Mouse (Mus musculus): ENCODE measurements around the gene Ccdc6. TPM values are rescaled to one million over a fixed set of nuclear protein-coding genes. Genes with fewer than 3 reads are reported as not detected.

Gene Ccdc6
- total RNA-seq (2021) = 10 to 100 TPM; 58.8 to 65.0 TPM
- long read RNA-seq, experiment 1, partial matches to known transcripts = 0 of 9 reads
- long read RNA-seq, experiment 1, other reads (novel, unspliced or antisense) = 9 of 9 reads
- long read RNA-seq, experiment 2, full-length matches to known transcripts = 1 of 17 reads
- long read RNA-seq, experiment 2, partial matches to known transcripts = 13 of 17 reads
- long read RNA-seq, experiment 2, other reads (novel, unspliced or antisense) = 3 of 17 reads

DNA sequence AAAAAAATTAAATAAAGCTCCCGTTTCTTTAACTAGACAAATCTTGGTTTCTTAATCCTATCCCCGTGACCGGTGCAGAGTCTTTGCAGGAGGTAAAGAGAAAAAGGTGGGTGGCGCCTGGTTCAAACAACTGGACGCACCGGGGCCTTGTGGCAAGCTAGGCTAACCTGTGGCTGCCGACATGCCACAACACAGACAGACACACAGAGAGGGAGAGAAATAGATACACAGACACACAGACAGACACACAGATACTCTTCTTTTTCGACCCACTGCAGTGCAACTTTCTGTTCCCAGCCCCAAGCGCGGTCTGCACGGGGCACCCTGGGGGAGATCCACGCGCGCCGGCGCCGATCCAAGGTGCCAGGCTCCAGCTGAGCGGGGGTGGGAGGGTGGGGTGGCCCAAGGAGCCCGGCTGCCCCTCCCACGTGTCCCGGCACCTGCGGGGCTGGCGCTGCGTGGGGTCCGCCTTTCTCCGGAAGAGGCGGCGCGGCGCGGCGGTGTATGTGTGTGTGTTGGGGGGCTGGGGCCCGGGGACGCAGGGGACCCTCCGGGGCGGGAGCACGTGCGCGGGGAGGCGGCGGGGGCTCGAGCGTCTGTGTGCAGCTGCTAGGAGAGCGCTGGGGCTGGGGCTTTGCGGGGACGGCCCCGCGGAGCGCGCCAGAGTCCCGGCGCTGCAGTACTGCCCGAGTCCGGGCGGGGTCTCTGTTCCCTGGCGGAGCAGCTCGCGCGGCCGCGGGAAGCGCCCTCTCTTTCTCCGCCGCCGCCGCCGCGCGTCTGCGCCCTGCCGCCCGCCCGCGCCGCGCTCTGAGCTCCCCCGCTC lies at the start of gene Ccdc6:
Gene Ccdc6 (plus strand): TSS at position 756 of the 823 bp plus-strand sequence.
- peak; percentile 69 to 72 for DNase-seq (ENCODE audit: low spot score in 2 of 2)

DNA sequence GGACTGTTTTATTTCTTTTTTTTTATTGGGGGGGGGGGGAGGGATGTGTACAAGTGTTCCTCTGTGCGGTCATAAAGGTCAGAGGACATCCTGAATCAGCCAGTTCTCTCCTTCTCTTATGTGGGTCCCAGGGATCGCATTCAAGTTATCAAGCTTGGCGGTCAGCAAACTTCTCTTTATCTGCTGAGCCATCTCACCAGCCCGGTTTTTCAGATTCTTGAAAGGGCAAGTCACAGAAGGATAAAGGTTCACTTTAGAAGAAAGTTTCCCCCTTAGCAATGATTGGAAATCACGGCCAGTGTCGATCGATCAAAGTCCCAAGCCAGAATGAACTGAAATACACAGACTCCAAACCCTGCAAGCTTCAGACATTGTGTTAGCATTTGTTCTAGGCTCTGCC lies 47.1 kb upstream of the Ccdc6 start:
- no peak for DNase-seq (ENCODE audit: low spot score in 2 of 2)

DNA sequence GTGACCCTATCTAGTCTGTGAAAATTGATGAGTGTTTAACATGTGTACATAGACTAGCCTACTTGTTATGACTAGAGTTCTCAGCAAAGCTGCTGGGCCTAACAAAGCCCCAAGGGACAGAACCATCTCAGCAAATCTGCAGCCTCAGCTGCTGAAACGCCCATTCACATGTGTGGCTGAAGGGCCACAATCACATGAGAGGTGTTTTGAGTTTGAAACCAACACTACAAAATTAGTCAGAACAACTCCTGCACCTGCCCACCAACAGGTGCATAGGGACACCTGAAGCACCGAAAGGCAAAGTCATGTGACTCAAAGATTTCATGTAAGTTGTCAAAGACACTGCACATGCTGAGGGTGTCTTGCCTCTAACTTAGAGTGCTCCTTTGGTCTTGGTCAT lies 41.6 kb upstream of the Ccdc6 start:
- DNase-seq (ENCODE audit: low spot score in 2 of 2) = no peak

DNA sequence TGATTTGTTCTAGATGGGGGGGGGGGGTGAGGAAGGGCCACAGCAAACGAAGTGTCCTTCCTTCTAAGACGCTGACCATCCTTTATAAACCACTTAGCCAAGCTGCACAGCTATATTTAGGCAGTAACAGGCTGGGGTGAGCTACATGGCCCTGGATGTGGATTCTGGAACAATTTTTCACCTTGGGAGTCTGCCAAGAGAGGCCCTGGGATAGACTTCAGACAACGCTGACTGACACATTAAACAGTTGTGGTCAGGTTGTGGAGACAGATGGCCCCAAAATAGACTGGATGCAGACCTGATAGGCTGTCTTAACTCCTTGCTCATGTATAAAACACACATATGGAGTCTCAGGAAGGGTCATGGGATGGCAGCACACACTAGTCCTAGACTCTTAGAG lies 39.9 kb upstream of the Ccdc6 start:
- no peak for DNase-seq (ENCODE audit: low spot score in 2 of 2)

DNA sequence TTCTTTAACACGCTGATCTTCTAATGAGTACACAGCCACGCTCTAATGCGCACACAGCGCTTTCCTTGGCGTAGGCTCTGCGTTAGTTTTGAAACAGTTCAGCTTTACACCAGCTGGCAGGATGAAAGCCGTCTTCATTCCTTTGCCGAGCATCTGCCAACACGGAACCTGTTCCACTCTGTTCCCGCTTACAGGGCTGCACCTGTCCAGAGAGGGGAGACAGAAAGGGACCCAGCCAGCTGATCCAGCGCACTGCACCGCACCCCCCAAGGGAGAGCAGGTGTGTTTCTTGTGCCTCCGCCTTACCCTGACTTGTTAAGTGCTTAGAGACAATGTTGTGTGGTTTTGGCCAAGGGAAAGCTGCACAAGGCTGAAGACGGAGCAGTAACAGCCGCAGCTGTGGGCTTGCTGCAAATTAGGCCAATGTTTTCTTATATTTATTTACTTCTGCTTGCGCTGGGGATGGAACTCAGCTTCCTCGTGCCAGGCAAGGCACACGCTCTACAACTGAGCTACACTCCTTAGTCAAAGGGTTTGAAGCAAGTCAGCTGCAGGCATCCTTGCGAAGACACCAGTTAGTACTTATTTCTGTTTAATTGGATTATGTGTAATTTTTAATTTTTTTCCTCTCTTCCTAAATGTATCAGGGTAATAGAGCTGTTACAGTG lies 36.8 kb upstream of the Ccdc6 start:
- no peak for DNase-seq (ENCODE audit: low spot score in 2 of 2)

DNA sequence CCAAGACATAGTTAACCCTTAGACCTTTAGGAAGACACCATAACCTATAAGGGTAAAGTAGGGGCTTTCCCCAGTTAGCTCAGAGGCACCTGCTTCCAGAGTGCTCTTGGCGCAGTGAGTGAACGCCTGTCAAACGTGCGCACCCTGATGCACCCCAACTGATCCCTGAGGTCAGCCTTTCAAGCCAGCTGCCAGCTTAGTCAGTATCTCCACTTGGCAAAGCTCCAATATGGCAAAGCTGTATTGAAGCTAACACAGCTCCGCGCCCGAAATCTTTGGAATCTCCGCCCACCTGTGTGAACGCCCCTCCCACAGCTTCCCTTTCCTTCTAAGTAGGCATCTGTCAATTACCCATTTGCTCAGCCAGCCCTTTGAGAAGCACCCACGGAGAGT lies 36.2 kb upstream of the Ccdc6 start:
- DNase-seq (ENCODE audit: low spot score in 2 of 2) = no peak

DNA sequence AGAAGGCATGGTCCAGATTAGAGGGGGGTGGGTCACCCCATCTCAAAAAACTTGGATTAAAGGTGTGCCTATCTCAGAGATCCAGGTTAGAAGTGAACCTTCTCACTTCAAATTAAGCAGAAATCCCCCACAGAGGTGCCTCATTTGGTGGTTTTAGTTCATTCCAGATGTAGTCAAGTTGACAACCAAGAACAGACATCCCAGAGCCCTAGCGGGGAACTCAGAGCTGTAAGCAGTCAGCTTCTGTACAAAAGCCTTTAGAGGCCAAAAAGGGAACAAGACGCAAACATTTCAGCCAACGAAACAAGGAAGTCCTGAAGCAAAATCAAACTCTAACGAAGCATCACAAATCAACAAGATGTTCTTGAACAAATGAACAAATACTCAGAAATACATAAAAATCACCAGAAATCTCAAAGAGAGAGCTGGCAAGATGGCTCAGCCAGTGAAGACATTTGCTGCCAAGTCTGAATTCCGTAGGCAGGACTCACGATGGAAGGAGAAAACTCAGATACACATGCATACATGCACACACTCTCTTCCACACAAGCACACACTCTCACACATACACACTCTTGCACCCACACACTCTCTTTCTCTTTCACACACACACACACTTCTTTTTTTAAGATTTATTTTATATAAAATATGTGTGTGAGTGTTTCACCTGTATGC lies 32.9 kb upstream of the Ccdc6 start:
- DNase-seq (ENCODE audit: low spot score in 2 of 2) = no peak

DNA sequence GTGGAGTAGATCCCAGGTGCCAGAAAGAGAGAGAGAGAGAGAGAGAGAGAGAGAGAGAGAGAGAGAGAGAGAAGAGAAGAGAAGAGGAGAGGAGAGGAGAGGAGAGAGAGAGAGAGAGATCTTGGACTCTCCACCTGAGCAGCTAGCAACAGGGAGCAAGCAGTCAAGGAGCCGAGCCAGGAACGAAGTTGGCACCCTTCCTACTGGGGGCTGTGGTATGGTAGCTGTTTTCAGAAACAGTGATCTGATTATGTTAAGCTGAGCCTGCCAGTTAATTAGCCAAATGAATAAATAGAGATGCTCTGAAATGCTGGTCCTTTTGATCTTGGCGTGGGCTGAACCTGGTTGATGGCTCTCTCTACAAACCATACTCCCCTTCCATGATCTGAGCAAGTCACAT lies 31.7 kb upstream of the Ccdc6 start:
- DNase-seq (ENCODE audit: low spot score in 2 of 2) = no peak

DNA sequence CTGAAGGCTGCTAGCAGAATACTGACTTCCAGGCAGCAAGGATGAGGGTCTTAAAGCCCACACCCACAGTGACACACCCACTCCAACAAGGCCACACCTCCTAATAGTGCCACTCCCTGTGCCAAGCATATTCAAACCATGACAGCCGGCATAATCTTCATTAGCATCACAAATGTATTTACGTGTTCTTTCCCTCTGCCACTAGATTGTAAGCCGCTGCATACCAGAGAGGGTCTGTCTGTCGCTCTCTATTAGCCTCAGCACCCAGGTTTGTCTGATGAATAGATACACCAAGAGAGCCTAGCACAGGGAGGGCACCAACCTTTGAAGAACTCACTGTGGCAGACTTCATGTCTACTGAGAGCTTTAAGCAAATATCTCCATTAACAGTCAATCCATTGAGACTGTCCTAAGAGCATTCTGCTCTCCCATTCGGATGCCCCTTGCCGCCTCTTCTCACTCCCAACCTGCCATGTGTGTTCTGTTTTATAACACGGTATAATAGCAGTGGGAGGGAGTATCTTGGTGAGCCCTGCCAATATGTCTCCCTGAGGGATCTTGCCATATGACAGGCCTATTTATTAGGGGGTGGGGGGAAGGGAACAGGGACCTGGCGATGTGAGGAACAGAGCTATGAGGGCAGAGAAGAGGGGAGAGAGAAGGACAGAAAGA lies 30.3 kb upstream of the Ccdc6 start:
- no peak for DNase-seq (ENCODE audit: low spot score in 2 of 2)

DNA sequence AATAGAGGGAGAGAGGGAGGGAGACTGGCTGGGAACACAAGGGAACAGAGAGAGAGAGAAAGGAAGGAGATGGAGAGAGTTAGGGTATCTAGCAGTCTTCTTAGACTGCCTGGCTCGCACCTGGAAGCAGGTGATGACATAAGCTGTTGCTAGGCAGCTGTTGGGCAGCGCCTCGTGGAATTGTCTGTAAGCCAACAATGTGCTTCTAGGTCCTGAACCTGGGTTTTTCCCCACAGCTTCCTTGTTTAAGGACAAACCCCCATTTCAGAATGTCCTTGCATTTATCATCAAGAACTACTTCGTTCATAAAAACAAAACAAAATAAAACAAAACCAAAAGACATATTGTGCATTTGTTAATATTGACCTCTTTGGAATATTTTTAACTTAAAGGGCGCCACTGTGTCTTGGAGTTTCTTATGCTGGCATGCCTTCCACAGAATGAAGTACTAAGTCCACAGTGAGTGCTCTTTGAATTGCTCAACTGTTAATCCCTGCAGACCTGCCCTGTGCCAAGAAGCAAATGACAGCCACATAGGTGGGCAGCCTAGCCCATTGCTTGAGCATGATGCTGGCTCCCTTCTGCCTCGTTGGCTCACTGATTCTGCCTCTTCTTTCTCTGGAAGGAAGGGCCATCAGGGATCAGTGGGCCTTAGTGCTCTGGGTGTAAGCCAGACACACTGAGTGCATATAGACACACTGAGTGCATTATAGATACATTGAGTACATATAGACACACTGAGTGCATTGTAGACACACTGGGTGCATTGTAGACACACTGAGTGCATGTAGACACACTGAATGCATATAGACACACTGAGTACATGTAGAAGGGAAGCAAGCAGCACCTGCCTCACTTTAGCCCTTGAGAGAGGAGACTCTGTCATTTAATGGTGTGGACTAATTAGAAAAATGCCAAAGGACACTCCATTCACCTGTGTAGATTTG lies 29.5 kb upstream of the Ccdc6 start:
- DNase-seq (ENCODE audit: low spot score in 2 of 2) = no peak

DNA sequence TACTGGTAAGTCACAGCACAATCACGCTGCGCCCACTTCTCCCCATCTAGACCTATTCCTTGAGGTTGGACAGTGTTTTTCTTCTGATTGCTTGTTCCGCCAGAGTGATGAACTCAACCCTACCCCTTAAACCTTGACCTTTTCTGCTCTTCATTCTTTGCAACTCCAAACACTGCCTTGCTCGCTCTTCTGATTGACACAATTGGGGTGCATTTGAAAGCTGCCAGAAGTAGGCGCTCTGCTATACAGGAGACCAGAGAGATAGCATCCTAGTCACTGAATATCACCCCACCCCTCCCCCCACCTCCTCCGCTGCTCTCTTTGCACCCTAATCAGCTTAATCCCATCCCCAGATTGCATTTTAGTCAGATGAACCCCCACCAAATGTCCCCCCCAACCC lies 27.6 kb upstream of the Ccdc6 start:
- no peak for DNase-seq (ENCODE audit: low spot score in 2 of 2)

DNA sequence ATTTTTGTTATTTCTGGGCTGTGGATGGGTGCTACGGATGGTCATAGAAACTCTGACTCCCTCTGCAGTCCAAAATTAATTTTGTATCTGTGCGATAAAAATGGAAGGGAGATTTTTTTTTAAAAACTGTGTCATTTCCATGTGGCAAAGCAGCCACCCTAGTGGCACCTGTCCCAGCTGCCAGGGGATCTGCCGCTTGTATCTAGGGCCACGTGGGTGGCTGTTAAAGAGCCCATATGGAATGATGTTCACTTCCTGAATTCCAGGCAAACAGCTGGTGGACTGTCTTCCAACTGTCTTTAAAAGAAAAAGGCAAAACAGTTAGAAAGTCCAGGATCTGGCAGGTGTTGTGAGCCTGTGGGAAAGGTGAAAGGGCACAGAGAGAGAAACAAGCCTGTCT lies 25.6 kb upstream of the Ccdc6 start:
- no peak for DNase-seq (ENCODE audit: low spot score in 2 of 2)

DNA sequence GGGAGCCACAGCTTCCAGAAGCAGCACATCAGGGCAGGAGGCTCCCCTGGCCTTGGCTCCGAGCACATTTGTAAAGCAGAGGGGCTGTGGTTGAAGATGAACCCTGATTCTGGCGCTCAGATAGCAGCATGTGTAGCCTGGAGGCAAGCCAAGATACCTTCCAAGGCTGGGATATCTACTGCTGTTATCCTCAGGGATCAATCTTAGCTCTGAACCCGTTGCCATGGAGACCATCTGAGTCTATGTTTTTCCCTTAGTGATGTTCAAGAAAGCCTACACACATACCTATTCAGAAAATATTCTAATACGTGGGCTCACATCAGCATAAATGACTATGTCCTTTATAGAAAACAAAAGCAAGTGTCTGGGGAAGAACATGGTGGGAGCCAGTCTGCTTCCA lies 19.5 kb upstream of the Ccdc6 start:
- DNase-seq (ENCODE audit: low spot score in 2 of 2) = no peak

DNA sequence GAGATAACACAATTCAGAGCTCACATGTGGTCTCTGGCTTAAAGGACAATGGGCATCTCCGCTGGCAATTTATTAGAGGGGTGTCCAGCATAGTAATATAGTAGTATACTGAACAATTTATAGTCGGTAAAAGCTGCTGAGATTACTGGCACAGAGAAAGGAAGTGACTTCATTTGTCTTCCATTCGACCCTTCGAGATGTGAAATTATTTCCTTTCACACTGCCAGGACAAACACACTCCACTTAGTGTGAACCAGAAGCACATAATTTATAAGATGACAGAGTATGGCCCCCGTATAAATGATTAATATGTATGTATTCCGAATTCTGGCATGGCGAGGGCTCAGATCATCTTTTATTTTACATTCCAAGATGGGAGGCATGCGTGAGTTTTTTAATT lies 16.0 kb upstream of the Ccdc6 start:
- no peak for DNase-seq (ENCODE audit: low spot score in 2 of 2)

DNA sequence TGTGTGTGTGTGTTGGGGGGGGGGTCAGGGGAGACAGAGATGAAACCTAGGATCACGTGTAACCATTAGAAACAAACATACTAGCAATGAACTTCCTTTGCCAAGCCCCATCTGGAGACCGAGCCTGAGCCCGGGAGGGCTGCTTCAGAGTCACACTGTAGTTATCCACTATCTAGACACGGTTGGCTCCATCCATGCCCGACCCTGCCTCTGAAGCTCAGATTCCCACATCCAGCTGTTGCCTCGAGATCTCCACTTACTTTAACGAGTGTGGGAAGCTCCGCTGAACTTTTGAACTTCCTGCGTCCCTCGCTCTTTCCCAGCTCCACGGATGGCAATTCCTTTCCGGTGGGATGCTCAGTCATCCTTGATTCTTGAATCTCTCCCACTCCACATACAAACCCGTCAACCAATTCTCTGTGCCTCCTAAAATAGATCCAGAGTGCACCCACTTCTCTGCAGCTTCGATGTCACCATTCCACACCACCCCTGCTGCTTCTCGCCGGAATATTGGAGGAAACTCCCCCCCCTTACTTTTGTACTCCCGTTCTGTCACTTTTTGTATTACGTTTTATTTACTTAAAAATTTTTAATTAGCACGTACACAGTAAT lies 15.3 kb upstream of the Ccdc6 start:
- no peak for DNase-seq (ENCODE audit: low spot score in 2 of 2)

DNA sequence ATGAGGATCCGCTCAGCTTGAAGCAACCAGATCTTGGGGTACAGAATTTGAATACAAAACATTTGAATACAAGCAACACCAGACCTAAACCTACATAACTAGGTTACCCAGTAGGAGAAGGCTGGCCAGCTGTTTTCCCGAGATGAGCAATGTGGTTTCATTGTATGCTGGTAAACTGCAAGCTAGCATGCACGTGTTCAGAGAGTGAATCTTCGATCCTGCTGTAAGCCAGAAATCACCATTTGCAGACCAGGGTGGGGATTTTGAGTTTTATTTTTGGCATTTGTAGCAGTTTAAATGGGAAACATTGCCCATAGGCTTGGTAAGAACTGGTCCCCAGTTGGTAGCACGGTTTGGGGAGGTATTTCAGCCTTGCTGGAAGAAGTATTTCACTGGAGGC lies 13.7 kb upstream of the Ccdc6 start:
- no peak for DNase-seq (ENCODE audit: low spot score in 2 of 2)

DNA sequence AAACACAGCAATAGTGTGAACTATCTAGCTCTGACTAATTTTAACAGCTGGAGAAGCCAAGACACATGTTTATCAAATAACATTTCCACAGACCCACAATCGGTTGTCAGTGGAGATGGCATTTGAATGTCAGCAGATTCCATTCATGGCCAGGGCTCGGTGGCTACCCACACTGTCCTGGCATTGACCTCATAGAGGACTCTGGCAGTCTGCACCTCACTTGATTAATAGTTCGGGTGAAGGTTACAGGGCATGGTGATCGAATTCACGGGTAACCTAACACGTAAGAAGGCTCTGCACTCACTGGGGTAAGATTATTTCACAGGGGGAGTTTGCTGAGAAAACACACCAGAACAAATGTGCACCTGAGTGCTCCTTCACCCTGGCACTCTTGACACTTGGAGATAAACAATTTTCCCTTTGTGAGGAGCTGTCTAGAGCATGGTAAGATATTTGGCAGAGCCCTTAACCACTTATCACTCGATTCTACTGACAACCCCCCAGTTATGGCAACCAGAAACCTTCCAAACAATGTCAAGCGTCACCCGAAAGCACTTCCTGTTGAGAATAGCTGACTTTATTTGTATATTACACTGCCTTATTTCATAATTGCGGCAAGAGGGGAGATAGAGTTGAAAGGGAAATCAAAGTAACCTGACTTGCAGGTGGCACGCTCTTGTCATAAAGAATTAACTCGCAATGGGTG lies 11.5 kb upstream of the Ccdc6 start:
- no peak for DNase-seq (ENCODE audit: low spot score in 2 of 2)

DNA sequence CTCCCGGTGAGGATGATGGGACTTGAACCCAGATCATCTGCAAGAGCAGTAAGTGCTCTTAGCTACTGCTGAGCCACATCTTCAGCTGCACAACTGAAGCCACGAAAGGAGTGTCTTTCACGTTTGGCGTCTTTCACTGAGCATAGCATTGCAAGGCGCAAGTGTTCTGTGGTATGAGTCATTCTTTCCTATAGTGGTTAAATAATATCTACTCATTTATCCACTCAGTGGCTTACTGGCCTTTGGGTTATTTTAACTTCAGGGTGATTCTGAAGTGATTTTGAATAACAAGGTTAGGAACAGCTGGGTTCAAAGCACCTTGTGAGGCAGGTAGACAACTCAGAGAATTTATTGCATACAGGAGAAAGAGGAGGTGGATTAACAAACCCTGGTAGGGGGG lies 8.1 kb upstream of the Ccdc6 start:
- DNase-seq (ENCODE audit: low spot score in 2 of 2) = no peak

DNA sequence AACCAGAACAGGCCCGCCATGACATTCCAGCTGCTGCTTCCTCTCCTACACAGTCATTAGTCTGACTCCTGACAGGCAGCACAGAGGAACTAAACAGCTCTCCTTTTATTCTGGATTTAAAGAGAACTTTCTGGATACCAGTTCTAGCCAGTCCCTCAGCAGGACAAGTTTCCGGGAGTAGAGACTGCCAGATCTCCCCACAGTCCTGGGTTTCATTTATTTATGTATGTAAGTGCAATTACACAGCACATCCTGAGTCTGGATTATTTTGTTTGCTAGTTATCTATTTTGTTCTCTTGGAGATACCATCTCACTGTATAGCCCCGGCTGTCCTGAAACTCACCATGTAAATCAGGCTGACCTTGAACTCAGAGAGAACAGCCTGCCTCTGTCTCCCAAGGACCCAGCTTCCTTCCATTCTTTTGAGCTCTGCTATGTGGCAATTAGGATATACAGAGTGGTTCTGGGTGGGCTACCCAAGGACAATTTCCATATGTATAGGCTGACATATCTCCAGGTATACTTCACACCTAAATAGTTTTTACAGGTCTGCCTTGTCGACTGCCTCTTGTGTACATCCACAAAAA lies 5.0 kb upstream of the Ccdc6 start:
- DNase-seq (ENCODE audit: low spot score in 2 of 2) = no peak
